Mouse (Mus musculus): ENCODE data around the gene Cnnm1.

DNA sequence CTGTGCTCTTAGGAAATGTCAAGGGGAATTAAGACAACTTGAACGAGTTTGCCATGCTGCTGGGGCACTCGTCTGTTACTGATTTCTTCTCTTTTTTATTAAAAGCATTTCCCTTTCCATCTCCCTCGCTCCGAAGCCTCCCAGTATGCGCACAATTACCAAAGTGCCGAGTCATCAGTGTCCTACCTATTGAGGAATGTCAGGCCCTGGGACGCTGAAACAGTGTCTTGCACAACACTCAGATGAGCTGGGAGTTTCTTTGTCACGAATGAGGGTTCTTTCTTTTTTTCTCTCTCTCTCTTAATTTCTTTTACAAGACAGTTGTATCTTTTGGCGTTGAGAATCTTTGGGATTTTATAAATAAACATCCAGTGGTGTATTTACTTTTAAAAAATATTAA lies 40.3 kb downstream of the Cnnm1 start:
- no peak for TF ChIP-seq POLR2A (IDR thresholded peaks at IDR 0.05; ENCODE audit: low read depth, low read length)
- no peak for TF ChIP-seq E2F4 (IDR thresholded peaks at IDR 0.05; ENCODE audit: insufficient replicate concordance, low read depth, low read length)
- TF ChIP-seq CHD2 (IDR thresholded peaks at IDR 0.05; ENCODE audit: low read length) = no peak
- TF ChIP-seq ZNF384 (IDR thresholded peaks at IDR 0.05; ENCODE audit: low read depth, low read length) = no peak
- no peak for TF ChIP-seq EP300 (IDR thresholded peaks at IDR 0.05; ENCODE audit: low read length)
- TF ChIP-seq POLR2AphosphoS2 (IDR thresholded peaks at IDR 0.05; ENCODE audit: low read depth, low read length) = no peak
- no peak for TF ChIP-seq ZC3H11A (IDR thresholded peaks at IDR 0.05; ENCODE audit: low read depth, low read length)

Data from CH12.LX (cell line).